Mouse (Mus musculus) MEL (cell line): ENCODE results near the gene Nup35.

Source experiments
- CTCF ChIP-seq, 3 experiments: IDR thresholded peaks in 2 of 3; conservative IDR thresholded peaks in 1 of 3; 2 replicates each; pipeline ENCODE4 v1.5.1; 2011 to 2012; ENCODE audit warnings: low read length in 3 of 3, low read depth in 2 of 3, mild to moderate bottlenecking in 2 of 3, improper control_type of control experiment in 1 of 3, inconsistent platforms in 1 of 3, mixed read lengths in 1 of 3, moderate library complexity in 1 of 3; ENCODE audit not compliant: control insufficient read depth in 1 of 3, insufficient read depth in 1 of 3, poor library complexity in 1 of 3, severe bottlenecking in 1 of 3
- GATA1 ChIP-seq: IDR thresholded peaks from 2 replicates; pipeline ENCODE4 v1.6.1; 2011; ENCODE audit warnings: low read depth, low read length, improper control_type of control experiment
- JUND ChIP-seq: IDR thresholded peaks from 2 replicates; pipeline ENCODE4 v1.6.1; 2011; ENCODE audit warnings: low read depth, mild to moderate bottlenecking, improper control_type of control experiment, low read length
- MEF2A ChIP-seq: IDR thresholded peaks from 2 replicates; pipeline ENCODE4 v1.6.1; 2014; ENCODE audit warnings: low read depth, mild to moderate bottlenecking, inconsistent platforms, low read length, improper control_type of control experiment; ENCODE audit not compliant: poor library complexity, insufficient replicate concordance, severe bottlenecking; ENCODE audit errors: extremely low read depth
- MXI1 ChIP-seq: IDR thresholded peaks from 2 replicates; pipeline ENCODE4 v1.6.1; 2011; ENCODE audit warnings: mild to moderate bottlenecking, low read depth, low read length, improper control_type of control experiment
- NELFE ChIP-seq: IDR thresholded peaks from 2 replicates; pipeline ENCODE4 v1.6.1; 2011; ENCODE audit warnings: low read depth, low read length, improper control_type of control experiment
- POLR2A ChIP-seq, 2 experiments: IDR thresholded peaks; 2 replicates each; pipeline ENCODE4 v1.6.1; 2011 to 2012; ENCODE audit warnings: low read length in 2 of 2, mild to moderate bottlenecking in 2 of 2, control low read depth in 1 of 2, improper control_type of control experiment in 1 of 2, low read depth in 1 of 2, moderate library complexity in 1 of 2; ENCODE audit not compliant: control insufficient read depth in 1 of 2, insufficient read depth in 1 of 2, poor library complexity in 1 of 2
- RAD21 ChIP-seq: IDR thresholded peaks from 2 replicates; pipeline ENCODE4 v1.6.1; 2011; ENCODE audit warnings: mild to moderate bottlenecking, low read depth, low read length, improper control_type of control experiment
- RCOR1 ChIP-seq: IDR thresholded peaks from 2 replicates; pipeline ENCODE4 v1.6.1; 2012; ENCODE audit warnings: low read depth, mild to moderate bottlenecking, inconsistent platforms, low read length, improper control_type of control experiment
- SIN3A ChIP-seq: IDR thresholded peaks from 2 replicates; pipeline ENCODE4 v1.6.1; 2012; ENCODE audit warnings: low read length, improper control_type of control experiment, inconsistent platforms
- TAL1 ChIP-seq: IDR thresholded peaks from 2 replicates; pipeline ENCODE4 v1.6.1; 2012; ENCODE audit warnings: mild to moderate bottlenecking, inconsistent platforms, low read length, moderate library complexity, mixed read lengths
- TCF12 ChIP-seq: IDR thresholded peaks from 2 replicates; pipeline ENCODE4 v1.6.1; 2014; ENCODE audit warnings: low read depth, mild to moderate bottlenecking, inconsistent platforms, low read length, improper control_type of control experiment, moderate library complexity
- USF1 ChIP-seq: IDR thresholded peaks from 2 replicates; pipeline ENCODE4 v1.6.1; 2014; ENCODE audit warnings: low read depth, mild to moderate bottlenecking, inconsistent platforms, low read length, improper control_type of control experiment, moderate library complexity
- ZKSCAN1 ChIP-seq: IDR thresholded peaks from 2 replicates; pipeline ENCODE4 v1.6.1; 2012; ENCODE audit warnings: low read depth, mild to moderate bottlenecking, inconsistent platforms, low read length, improper control_type of control experiment, moderate library complexity

- TF ChIP-seq CTCF (IDR thresholded peaks at IDR 0.05 in 2 of 3, conservative IDR thresholded peaks at IDR 0.05 in 1 of 3; ENCODE audit: control insufficient read depth in 1 of 3, insufficient read depth in 1 of 3, low read depth in 2 of 3, low read length in 3 of 3, poor library complexity in 1 of 3, severe bottlenecking in 1 of 3) = peak in 2 of 3 experiments; percentile 24 to 51; a peak in 3 of 6 replicates
- no peak for TF ChIP-seq TCF12
- TF ChIP-seq POLR2A (IDR thresholded peaks at IDR 0.05; ENCODE audit: control insufficient read depth in 1 of 2, insufficient read depth in 1 of 2, low read depth in 1 of 2, low read length in 2 of 2, poor library complexity in 1 of 2) = no peak
- no peak for TF ChIP-seq USF1
- no peak for TF ChIP-seq GATA1
- TF ChIP-seq RCOR1 = no peak
- no peak for TF ChIP-seq MXI1
- TF ChIP-seq RAD21 = peak; percentile 12
- TF ChIP-seq MEF2A = no peak
- no peak for TF ChIP-seq ZKSCAN1
- TF ChIP-seq TAL1 = no peak
- no peak for TF ChIP-seq SIN3A
- no peak for TF ChIP-seq JUND
- no peak for TF ChIP-seq NELFE
These were observed 90.4 kb downstream of the Nup35 start for GRCm38 (mm10) chr2:80707429-80707828.
